Mouse (Mus musculus): Measurements from ENCODE around the gene Celsr3.
A peak's percentile ranks its signal among the peaks of the same experiment; 100 is the strongest.

DNA sequence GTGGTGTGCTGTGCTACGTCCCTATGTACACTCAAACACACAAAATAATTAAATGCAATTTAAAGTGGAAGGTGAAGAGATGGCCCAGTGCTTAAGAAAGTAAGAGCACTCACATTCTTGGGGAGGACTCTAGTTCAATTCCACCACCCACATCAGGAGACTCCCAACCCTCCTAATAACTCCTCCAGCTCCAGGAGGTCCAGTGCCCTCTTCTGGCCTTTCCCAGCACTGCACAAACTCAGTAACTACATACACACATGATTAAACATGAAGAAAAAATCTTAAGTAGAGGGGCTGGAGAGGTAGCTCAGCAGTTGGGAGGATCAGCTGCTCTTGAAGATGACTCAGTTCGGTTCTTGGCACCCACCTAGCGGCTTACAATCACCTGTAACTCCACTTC lies 6.6 kb upstream of the Celsr3 start:
- TF ChIP-seq POLR2A (IDR thresholded peaks at IDR 0.05; ENCODE audit: borderline replicate concordance, low read depth, low read length): no peak
- peak; percentile 77 for TF ChIP-seq CTCF (IDR thresholded peaks at IDR 0.05; ENCODE audit: low read depth, low read length)

All from bone marrow macrophage, adult 2 months (primary cell).